Mouse (Mus musculus): ENCODE measurements around the gene Cela3a.
"Not testable (repeated sequence)": the region's sequence is repeated elsewhere in the genome, so short reads cannot be mapped to it uniquely, and the experiment has no call there.

The Cela3a gene

GRCm38 (mm10) chr4:137409691-137410090 lies at the start of gene Cela3a:
Cela3a (minus strand) TSS chr4:137409791.
- no peak for DNase-seq (ENCODE audit: low spot score in 2 of 2)

GRCm38 (mm10) chr4:137458861-137459260 lies 49.3 kb upstream of the Cela3a start:
- no peak for DNase-seq (ENCODE audit: low spot score in 2 of 2)

DNA sequence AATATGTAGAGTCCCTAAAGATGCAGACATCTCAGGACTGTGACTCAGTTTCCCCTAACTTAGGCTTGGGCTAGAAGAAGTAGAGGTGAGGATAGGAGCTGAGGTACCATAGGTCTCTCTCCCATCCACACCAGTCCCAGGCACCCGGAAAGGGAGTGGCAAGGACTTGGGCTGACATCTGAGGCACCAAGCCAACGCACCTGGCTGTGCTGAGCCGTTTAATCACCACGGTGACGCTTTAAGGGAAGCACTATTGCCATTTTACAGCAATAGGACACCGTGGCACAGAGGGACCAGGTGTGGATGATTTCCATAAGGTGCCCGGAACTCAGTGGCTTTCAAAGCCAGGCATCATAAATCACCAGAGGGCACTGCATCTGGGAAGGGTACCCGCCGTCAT lies 48.7 kb upstream of the Cela3a start:
- no peak for DNase-seq (ENCODE audit: low spot score in 2 of 2)

- DNase-seq (ENCODE audit: low spot score in 2 of 2) = no peak
Observed at GRCm38 (mm10) chr4:137457292-137457691, 47.7 kb upstream of the Cela3a start.

- no peak for DNase-seq (ENCODE audit: low spot score in 2 of 2)
Observed at GRCm38 (mm10) chr4:137456581-137456980, 47.0 kb upstream of the Cela3a start.

- no peak for DNase-seq (ENCODE audit: low spot score in 2 of 2)
Observed at GRCm38 (mm10) chr4:137454582-137454981, 45.0 kb upstream of the Cela3a start.

- no peak for DNase-seq (ENCODE audit: low spot score in 2 of 2)
Observed at GRCm38 (mm10) chr4:137453234-137453767, 43.7 kb upstream of the Cela3a start, which contains the start of gene 1700013G24Rik. 1700013G24Rik (plus strand) TSS chr4:137453284.

DNA sequence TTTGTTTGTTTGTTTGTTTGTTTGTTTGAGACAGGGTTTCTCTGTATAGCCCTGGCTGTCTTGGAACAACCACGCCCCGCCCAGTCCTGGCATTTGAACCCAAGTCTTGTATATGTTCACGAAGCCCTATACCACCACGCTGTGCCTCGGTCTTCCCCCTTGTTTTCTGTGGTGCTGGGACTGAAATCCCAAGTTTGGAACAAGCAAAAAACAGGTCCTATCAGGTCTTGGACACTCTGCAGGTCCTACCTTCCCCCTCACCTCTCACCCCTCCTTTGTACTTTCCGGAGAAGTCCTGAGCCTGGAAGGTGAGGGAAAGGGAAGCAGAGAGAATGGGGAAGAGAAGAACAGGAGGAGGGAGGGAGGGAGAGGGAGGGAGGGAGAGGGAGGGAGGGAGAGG lies 42.6 kb upstream of the Cela3a start:
- no peak for DNase-seq (ENCODE audit: low spot score in 2 of 2)

DNA sequence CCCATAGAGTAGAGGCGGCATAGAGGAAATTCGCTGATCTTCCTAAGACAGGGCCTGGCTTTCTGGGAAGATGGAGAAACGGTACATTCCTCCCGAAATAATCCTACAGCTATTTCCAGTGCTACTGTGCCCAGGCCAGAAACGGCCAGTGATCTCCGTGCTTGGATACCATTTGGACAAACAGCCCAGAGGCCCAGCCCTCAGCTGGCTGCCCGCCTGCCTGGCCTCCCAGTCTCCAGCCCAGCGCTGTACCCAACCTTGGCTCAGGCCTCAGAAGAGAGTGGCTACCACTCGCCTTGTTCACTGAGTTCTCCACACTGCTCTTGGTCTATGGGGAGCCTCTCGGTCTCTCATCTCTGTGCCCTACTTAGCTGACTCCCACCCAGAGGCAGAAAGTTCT lies 40.1 kb upstream of the Cela3a start:
- DNase-seq (ENCODE audit: low spot score in 2 of 2) = no peak

DNA sequence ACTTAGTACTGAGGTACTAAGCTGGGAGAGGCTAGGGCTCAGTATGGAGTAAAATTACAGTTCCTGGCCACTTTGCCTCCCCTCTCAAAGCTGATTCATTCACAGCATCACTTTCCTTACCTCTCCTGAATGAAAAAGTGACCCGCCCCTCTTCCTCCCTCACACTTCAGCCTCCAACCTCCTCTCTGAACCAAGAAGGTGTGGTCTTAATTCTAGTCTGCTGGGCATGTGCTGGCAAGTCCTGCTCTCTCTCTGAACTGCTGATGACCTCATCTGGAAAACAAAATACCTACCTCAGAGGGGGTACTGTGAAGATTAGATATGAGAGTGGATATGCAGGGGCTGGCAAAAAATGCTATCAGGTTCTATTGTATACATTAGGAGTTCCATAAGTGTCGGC lies 39.5 kb upstream of the Cela3a start:
- DNase-seq (ENCODE audit: low spot score in 2 of 2) = no peak

DNA sequence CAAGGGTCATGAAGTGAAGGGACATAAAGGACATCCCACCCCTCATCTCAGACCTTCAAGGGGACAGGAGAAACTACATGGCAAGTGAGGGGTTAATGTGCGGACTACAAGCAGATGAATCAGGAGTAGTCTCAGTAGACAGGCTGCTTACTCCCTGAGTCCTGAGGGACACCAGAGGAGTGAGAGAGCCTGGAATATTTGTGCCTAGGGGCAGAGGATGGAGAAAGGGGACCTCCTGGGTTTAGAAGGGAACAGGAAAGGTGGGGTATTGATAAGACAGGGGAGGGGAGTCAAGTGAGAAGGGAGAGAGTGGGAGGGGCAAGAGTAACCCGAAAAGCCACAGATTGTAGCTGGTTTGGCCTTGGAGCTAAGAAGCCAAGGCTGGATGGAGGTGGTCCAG lies 39.0 kb upstream of the Cela3a start:
- DNase-seq (ENCODE audit: low spot score in 2 of 2) = no peak

DNA sequence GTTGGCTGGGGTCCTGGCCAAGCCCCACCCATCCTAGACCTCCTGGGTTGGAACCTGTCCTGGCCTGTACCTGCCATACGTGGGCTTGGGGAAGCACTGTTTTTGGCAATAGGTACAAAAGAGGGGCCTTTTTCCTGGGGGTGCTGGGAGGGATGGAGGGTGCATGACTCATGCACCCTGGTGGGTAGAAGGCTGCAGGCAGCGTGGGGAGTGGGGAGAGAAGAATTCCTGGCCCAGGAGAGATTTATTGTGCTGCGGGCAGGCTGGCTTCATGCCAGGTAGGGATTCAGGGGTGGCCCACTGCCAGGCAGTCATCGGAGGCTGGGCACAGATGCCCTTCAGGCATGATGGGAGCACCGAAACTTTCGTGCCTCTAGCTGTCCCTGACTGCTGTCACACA lies 38.6 kb upstream of the Cela3a start:
- DNase-seq (ENCODE audit: low spot score in 2 of 2) = peak; percentile 14 to 26

DNA sequence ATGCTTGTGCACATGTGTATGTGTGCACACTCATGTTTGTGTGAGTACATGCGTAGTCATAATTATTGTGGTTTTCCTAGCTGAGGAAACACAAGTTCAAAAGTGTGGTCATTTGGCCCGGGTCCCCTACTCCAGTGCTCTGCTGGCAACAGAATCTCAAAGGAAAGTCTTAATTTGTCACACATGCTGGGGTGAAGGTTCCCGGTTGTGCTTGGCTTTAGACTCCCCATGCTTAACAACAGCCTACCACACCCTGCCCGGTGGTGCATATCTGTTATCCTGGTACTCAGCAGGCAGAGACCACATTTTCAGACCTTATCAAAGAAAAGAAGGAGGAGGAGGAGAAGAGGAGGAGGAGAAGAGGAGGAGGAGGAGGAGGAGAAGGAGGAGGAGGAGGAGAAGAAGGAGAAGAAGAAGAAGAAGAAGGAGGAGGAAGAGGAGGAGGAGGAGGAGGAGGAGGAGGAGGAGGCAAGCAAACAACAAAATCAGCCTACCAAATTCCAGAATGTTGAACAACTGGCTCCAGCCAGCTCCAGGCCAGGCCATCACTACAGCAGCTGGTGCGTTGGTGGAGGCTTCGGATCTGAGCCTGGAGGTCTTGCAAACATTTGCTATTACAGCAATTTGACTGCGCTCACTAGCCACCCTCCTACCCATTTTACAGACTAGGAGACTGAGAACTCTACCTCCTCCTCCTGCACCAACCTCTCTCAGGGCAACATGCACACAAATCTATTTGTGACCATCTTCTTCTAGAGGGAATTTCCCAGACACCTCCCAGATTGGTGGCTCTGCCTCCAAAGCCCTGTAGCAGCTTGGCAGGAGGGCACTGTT lies 38.0 kb upstream of the Cela3a start:
- DNase-seq (ENCODE audit: low spot score in 2 of 2) = peak in 1 of 2 experiments; percentile 10

DNA sequence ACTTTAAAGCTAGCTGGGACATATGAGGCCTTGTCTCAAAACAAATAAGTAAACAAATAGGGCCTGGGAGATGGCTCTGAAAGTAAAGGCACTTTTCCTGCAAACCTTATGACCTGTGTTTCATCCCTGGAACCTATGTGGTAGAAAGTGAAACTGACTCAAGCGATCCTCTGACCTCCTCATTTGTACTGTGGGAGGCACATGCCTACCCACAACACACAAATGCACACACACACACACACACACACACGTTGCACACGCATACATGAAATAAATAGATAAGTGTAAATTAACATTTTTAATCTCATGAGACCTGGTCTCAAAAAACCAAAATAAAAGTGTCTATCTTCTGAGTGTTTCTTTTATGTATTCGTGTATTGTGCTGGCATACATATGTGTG lies 36.3 kb upstream of the Cela3a start:
- no peak for DNase-seq (ENCODE audit: low spot score in 2 of 2)

DNA sequence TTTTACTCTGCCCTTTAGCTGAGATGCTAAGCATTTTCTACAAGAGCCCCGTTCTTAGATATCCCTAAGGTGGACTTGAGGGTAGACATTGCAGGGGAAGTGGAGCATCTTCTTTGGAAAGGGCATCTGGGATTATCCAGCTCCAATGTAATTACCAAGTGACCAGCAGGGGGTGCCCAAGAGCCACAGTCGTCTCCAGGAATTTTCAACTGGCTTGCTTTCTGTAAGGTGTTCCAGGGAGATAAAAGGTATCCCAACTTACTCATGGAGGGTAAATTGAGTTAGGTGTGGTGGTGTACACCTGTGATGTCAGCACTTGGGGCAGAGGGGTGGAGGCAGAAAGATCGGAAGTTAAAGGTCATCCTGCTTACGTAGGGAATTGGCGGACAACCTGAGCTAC lies 34.0 kb upstream of the Cela3a start:
- peak; percentile 77 to 88 for DNase-seq (ENCODE audit: low spot score in 2 of 2)

DNA sequence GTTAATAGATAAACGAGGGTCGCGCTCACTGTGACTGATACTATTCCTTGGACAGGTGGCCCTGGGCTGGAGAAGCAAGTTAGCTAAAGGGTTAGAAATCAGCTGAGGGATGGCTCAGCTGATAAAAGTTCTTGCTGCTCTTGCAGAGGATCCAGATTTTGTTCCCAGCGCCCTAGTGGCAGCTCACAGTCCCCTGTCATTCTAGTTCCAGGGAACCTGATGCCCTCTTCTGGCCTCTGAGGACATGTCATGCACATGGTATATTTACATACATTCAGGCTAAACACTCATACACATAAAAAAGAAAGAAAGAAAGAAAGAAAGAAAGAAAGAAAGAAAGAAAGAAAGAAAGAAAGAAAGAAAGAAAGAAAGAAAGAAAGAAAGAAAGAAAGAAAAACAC lies 31.7 kb upstream of the Cela3a start:
- no peak for DNase-seq (ENCODE audit: low spot score in 2 of 2)

DNA sequence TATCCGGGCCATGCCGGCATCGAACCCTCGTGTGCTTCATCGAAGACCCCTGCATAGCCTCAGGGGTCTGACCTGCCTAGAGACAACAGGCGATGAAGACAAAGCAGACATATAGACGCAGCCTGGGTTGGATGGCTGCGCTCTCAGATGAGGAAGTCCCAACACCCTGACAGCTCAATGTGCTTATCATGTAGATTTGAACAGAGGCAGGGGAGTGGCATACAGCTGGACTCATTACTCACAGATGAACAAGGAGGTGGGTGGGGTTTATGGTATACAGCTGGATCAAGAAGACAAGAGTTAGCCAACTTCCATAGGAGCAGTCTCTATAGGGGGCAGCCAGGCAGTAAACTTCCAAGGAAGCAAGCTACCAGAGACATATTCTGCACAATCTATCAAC lies 29.3 kb upstream of the Cela3a start:
- DNase-seq (ENCODE audit: low spot score in 2 of 2) = no peak

DNA sequence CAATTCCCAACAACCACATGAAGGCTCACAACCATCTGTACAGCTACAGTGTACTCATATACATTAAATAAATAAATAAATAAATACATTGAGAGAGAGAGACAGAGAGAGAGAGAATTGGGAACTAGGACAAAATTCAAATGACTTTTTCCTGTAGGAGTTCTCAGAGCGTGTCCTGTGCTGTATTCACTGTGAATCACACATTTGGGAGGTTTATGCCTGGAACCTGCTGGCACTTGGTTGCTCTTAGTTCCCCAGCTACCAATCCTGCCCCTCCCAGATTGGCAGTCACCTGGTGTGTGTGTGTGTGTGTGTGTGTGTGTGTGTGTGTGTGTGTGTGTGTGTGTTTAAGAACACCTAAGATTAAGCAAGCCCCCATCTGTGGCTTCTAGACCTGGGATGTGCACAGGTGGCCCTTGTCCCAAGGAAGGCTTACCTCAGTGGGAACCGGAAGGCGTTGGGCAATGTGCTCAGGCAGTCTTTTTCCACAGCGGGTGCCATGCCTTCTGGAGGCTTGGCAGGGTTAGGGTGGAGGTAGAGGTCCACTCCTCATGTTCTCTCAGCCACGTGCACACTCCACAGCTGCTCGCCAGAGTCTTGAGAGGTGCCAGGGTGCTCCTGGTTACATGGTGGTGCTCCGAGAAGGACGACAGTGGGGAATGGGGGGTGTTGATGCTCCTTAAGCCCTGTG lies 27.5 kb upstream of the Cela3a start:
- peak in 1 of 2 experiments; percentile 4 for DNase-seq (ENCODE audit: low spot score in 2 of 2)

DNA sequence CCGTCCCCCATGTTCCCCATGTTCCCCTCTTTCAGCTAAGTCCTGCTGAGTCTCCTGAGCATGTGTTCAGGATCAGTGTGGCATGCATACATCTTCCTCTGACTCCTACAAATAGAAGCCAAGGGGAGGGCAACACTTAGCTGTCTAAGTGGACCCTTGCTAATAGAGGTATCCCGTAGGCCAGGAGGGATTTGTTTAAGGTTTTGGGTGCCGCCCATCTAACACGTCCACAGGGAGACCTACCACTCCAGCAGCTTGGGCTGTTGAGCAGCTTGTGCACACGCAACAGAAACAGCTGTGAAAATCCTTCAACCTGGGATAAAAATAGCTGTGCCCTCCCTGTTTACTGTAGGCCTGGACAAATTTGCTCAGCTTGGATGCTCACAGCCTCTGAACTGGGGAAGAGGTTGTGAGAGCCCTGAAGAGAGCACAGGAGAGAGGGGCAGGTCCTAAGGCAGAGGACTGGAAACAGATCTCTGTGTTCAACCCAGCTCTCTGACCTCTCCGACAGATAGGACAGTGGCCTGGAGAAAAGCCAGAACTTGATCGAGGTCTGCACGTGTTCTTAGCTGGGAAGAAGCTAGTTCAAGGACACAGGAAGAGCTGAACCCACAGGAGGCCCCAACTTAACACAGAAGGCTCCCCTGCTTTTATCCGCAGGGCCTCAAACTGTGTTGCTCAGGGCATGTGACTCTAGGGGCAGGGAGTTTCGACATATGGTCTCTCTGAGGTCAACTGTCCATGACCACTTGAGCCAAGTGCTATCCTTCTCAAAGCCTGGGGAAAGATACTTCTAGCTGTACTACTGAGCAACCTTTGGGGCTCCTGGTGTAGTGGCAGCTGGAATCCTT lies 23.3 kb upstream of the Cela3a start:
- DNase-seq (ENCODE audit: low spot score in 2 of 2) = not testable (repeated sequence)

DNA sequence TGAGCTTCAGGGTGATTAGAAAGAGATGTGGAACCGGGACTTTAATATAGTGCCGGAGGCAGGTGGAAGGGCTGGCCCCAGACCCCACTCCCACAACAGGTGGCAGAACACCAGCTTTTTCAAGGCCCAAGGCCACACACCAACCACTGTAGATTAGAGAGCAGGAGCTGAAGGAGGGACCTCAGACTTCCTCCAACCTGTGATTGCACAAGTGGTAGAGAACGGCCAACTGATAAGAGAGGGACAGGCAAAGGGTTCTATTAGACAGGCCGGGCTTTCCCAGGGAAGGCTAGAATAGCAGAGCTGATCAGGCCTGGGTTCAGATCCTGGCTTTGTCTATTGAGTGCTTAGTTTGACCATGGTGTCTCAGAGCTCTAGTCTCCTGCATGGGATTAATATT lies 20.9 kb upstream of the Cela3a start, which contains the start of gene Cela3b:
TSS of gene Cela3b (minus strand) at position 39 of the 400 bp plus-strand sequence.
- DNase-seq (ENCODE audit: low spot score in 2 of 2) = no peak

DNA sequence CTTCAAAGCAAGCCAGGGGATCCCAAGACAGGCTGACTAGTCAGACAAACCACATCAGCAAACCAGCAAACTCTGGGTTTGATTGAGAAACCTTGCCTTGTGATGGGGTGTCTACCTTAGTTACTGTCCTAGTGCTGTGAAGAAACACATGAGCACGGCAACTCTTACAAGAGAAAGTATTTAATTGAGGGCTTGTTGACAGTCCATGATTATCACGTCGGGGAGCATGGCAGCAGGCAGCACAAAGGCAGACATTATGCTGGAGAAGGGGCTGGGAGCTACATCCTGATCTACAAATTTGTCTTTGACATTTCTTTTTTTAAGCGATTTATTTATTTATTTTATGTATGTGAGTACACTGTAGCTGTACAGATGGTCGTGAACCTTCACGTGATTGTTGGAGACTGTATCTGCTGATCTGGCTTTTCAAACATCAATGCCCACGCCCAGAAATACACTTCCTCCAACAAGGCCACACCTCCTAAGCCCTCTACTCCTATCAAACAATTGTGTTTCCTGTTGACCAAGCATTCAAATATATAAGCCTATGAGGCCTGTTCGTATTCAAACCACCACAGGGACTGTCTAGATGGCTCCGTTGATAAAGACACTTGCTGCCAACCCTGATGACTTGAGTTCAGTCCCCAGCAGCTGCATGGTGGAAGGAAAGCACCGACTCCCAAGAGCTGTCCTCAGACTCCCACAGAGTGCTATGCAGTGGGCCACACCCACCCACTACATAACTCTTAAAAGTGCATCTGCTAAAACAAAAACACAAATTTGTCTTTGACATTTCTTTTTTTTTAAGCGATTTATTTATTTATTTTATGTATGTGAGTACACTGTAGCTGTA lies 8.3 kb upstream of the Cela3a start:
- DNase-seq (ENCODE audit: low spot score in 2 of 2) = no peak

Data from right cerebral cortex, adult 2 months (tissue).